Mouse (Mus musculus) CH12.LX (cell line): ENCODE measurements around the gene Tbx1. TPM values are rescaled to one million over a fixed set of nuclear protein-coding genes. Genes with fewer than 3 reads are reported as not detected.

Source experiments
- DNase-seq: peaks from one replicate; pipeline ENCODE4 v3.0.0-alpha.2; 2013; ENCODE audit errors: extremely low read depth
- H3K27ac ChIP-seq: 2 replicates; pipeline ENCODE4 v1.5.1; 2012; ENCODE audit warnings: low read depth, mild to moderate bottlenecking, control low read depth, moderate library complexity; ENCODE audit not compliant: insufficient read depth
- H3K27me3 ChIP-seq: replicated peaks from 2 replicates; pipeline ENCODE3; 2012; ENCODE audit warnings: inconsistent platforms
- H3K36me3 ChIP-seq, 2 experiments: replicated peaks in 1 of 2; 2 replicates each; pipeline versions ENCODE3 to v1.6.1; 2012; ENCODE audit warnings: inconsistent platforms in 1 of 2, low read length in 1 of 2, mild to moderate bottlenecking in 1 of 2, mixed read lengths in 1 of 2, moderate library complexity in 1 of 2; ENCODE audit not compliant: control insufficient read depth in 1 of 2, insufficient read depth in 1 of 2
- H3K4me1 ChIP-seq, 2 experiments: 2 replicates each; pipeline ENCODE4 v1.6.1; 2012; ENCODE audit warnings: inconsistent platforms in 1 of 2, moderate library complexity in 1 of 2; ENCODE audit not compliant: insufficient read depth in 2 of 2, control insufficient read depth in 1 of 2
- H3K4me2 ChIP-seq: 2 replicates; pipeline ENCODE4 v1.6.1; 2012; ENCODE audit warnings: low read depth, mild to moderate bottlenecking, control low read depth; ENCODE audit not compliant: poor library complexity, insufficient read depth, severe bottlenecking
- H3K4me3 ChIP-seq, 3 experiments: fragments of 150-350 bp in 1 of 3; sonication (generic) in 1 of 3; replicated peaks in 1 of 3; 2 replicates each; pipeline versions ENCODE3 to v1.5.1; 2011 to 2012; ENCODE audit warnings: low read depth in 2 of 3, low read length in 2 of 3, mild to moderate bottlenecking in 2 of 3, moderate library complexity in 2 of 3, control low read depth in 1 of 3, improper control_type of control experiment in 1 of 3, inconsistent platforms in 1 of 3, mixed read lengths in 1 of 3; ENCODE audit not compliant: poor library complexity in 1 of 3
- H3K79me2 ChIP-seq: replicated peaks from 2 replicates; pipeline ENCODE4 v1.6.1; 2012; ENCODE audit warnings: mild to moderate bottlenecking, moderate library complexity; ENCODE audit not compliant: control insufficient read depth, poor library complexity, insufficient read depth, severe bottlenecking; ENCODE audit errors: extremely low read depth
- H3K9ac ChIP-seq: 2 replicates; pipeline ENCODE4 v1.6.1; 2012; ENCODE audit warnings: low read depth, mild to moderate bottlenecking, control low read depth, moderate library complexity; ENCODE audit not compliant: insufficient read depth
- H3K9me3 ChIP-seq: replicated peaks from 2 replicates; pipeline ENCODE3; 2012; ENCODE audit warnings: low read length, inconsistent platforms, mixed read lengths
- GABPA ChIP-seq: IDR thresholded peaks from 2 replicates; pipeline ENCODE4 v1.6.1; 2012; ENCODE audit warnings: low read depth, low read length, improper control_type of control experiment, inconsistent platforms; ENCODE audit not compliant: insufficient replicate concordance
- JUN ChIP-seq: IDR thresholded peaks from 2 replicates; pipeline ENCODE4 v1.6.1; 2011; ENCODE audit warnings: low read depth, mild to moderate bottlenecking, low read length, improper control_type of control experiment, moderate library complexity; ENCODE audit not compliant: insufficient read depth
- MEF2A ChIP-seq: IDR thresholded peaks from 2 replicates; pipeline ENCODE4 v1.6.1; 2014; ENCODE audit warnings: low read depth, mild to moderate bottlenecking, inconsistent platforms, low read length, improper control_type of control experiment, borderline replicate concordance
- MXI1 ChIP-seq: IDR thresholded peaks from 2 replicates; pipeline ENCODE4 v1.6.1; 2011; ENCODE audit warnings: mild to moderate bottlenecking, low read depth, low read length, improper control_type of control experiment
- MYC ChIP-seq: IDR thresholded peaks from 2 replicates; pipeline ENCODE4 v1.6.1; 2011; ENCODE audit warnings: low read depth, mild to moderate bottlenecking, improper control_type of control experiment, low read length
- NELFE ChIP-seq: IDR thresholded peaks from 2 replicates; pipeline ENCODE4 v1.6.1; 2011; ENCODE audit warnings: low read depth, low read length, improper control_type of control experiment
- NRF1 ChIP-seq: IDR thresholded peaks from 2 replicates; pipeline ENCODE4 v1.6.1; 2014; ENCODE audit warnings: low read depth, mild to moderate bottlenecking, inconsistent platforms, low read length, improper control_type of control experiment, moderate library complexity
- POLR2A ChIP-seq: IDR thresholded peaks from 2 replicates; pipeline ENCODE4 v1.6.1; 2011; ENCODE audit warnings: low read depth, mild to moderate bottlenecking, improper control_type of control experiment, low read length
- RAD21 ChIP-seq: IDR thresholded peaks from 2 replicates; pipeline ENCODE4 v1.6.1; 2011; ENCODE audit warnings: low read depth, mild to moderate bottlenecking, low read length, improper control_type of control experiment, moderate library complexity
- RCOR1 ChIP-seq: conservative IDR thresholded peaks from 2 replicates; pipeline ENCODE4 v1.6.1; 2012; ENCODE audit warnings: low read depth, mild to moderate bottlenecking, inconsistent platforms, low read length, improper control_type of control experiment
- SMC3 ChIP-seq: IDR thresholded peaks from 2 replicates; pipeline ENCODE4 v1.6.1; 2011; ENCODE audit warnings: low read depth, low read length, improper control_type of control experiment
- UBTF ChIP-seq: IDR thresholded peaks from 2 replicates; pipeline ENCODE4 v1.6.1; 2012; ENCODE audit warnings: low read depth, mild to moderate bottlenecking, inconsistent platforms, low read length, improper control_type of control experiment, moderate library complexity
- USF1 ChIP-seq: IDR thresholded peaks from 2 replicates; pipeline ENCODE4 v1.6.1; 2014; ENCODE audit warnings: low read depth, mild to moderate bottlenecking, inconsistent platforms, low read length, improper control_type of control experiment
- ZNF384 ChIP-seq: IDR thresholded peaks from 2 replicates; pipeline ENCODE4 v1.6.1; 2012; ENCODE audit warnings: low read depth, low read length, improper control_type of control experiment, inconsistent platforms
- dilution Hi-C: fragments of 300-500 bp; cut with MboI; formaldehyde crosslinking; loops from 2 replicates; pipeline ENCODE4 v1.14.3; 2020; ENCODE audit warnings: low sequenced_read_pairs; ENCODE audit not compliant: extremely low pct_unique_long_range_greater_than_20kb, extremely low pct_ligation_motif_present
- in situ Hi-C: fragments of 300-500 bp; cut with MboI; formaldehyde crosslinking; loops from 3 replicates; pipeline ENCODE4 v1.14.3; 2019; ENCODE audit warnings: low sequenced_read_pairs, low pct_ligation_motif_present, low pct_unique_long_range_greater_than_20kb, mixed read lengths
- polyA plus RNA-seq: library from polyadenylated mRNA; unstranded; fragments of >175 nt; gene quantifications from 2 replicates; pipeline ENCODE4 v1.2.1, GENCODE M21; 2012; ENCODE audit warnings: low read depth; ENCODE audit not compliant: insufficient read length
- total RNA-seq, 2 experiments: library from RNA; depleted of rRNA; stranded (reverse); fragments of 300-350 nt in 1 of 2; fragments of >200 nt in 1 of 2; gene quantifications; 2 replicates each; pipeline ENCODE4 v1.2.3; 2012 to 2014

Tbx1 gene
- total and polyA plus RNA-seq, 3 experiments, result 0.04 TPM; not detected in 2

- no peak for DNase-seq
- H3K4me3 ChIP-seq, result no peak overlapping the region
- no peak overlapping the region for H3K9ac ChIP-seq
- no peaks in the 10 kb centered on the region for H3K36me3 ChIP-seq
- no peaks in the 10 kb centered on the region for H3K79me2 ChIP-seq
- dilution Hi-C loops, result no loop called here
- peaks cover 9% of the 10 kb centered on the region for H3K9me3 ChIP-seq
- H3K4me1 ChIP-seq, result peaks cover 5 to 28% of the 10 kb centered on the region in 2 experiments; a peak in 3 of 4 replicates
- no peak overlapping the region for H3K27ac ChIP-seq
- peaks cover 91% of the 10 kb centered on the region for H3K27me3 ChIP-seq
- H3K4me2 ChIP-seq, result peak overlapping the region; percentile 57
- TF ChIP-seq UBTF (no peak), NRF1 (no peak), SMC3 (no peak), MXI1 (no peak), POLR2A (no peak), NELFE (no peak), ZNF384 (no peak), MEF2A (0 out of 2 replicates have a peak, but pooled peaks have one; percentile 16)
- in situ Hi-C loops, result no loop called here
Measured at GRCm38 (mm10) chr16:18625791-18626311, 35.4 kb upstream of the Tbx1 start.

- dilution Hi-C loops (no loop called here), in situ Hi-C loops (no loop called here)
- Histone ChIP-seq H3K36me3 (no peaks in the 10 kb centered on the region), H3K27ac (no peak overlapping the region), H3K9ac (no peak overlapping the region), H3K27me3 (peaks cover 88% of the 10 kb centered on the region), H3K9me3 (peaks cover 11% of the 10 kb centered on the region), H3K4me2 (no peak overlapping the region), H3K79me2 (no peaks in the 10 kb centered on the region), H3K4me3 (no peak overlapping the region), H3K4me1 (peaks cover 5 to 28% of the 10 kb centered on the region in 2 experiments; a peak in 3 of 4 replicates)
- DNase-seq, result no peak
- TF ChIP-seq MYC, result no peak
Measured at GRCm38 (mm10) chr16:18625097-18625496, 34.6 kb upstream of the Tbx1 start.

- Histone ChIP-seq H3K79me2 (no peaks in the 10 kb centered on the region), H3K9me3 (peaks cover 11% of the 10 kb centered on the region), H3K27ac (no peak overlapping the region), H3K4me1 (peaks cover 5 to 28% of the 10 kb centered on the region in 2 experiments; a peak in 3 of 4 replicates)
- no peak for TF ChIP-seq RAD21
- TF ChIP-seq GABPA, result no peak
- no peak for TF ChIP-seq JUN
- TF ChIP-seq RCOR1, result no peak
- TF ChIP-seq USF1, result no peak
- TF ChIP-seq, all 38 proteins: peak for 0
- no peak for DNase-seq
- Histone ChIP-seq H3K4me3 (no peak overlapping the region), H3K36me3 (no peaks in the 10 kb centered on the region), H3K4me2 (no peak overlapping the region), H3K27me3 (peaks cover 87% of the 10 kb centered on the region), H3K9ac (no peak overlapping the region)
- in situ Hi-C loops (loop anchor here (5.0 kb wide), 1 partner anchor 272 kb away; no protein-coding TSS in a partner anchor), dilution Hi-C loops (no loop called here)
Measured at GRCm38 (mm10) chr16:18624641-18625040, 34.2 kb upstream of the Tbx1 start.
